Mouse (Mus musculus) embryonic facial prominence, embryonic 14.5 days (tissue): ENCODE results near the gene Tyrp1. TPM values are rescaled to one million over a fixed set of nuclear protein-coding genes. Genes with fewer than 3 reads are reported as not detected.
A peak's percentile ranks its signal among the peaks of the same experiment; 100 is the strongest.

ENCODE experiments used
- ATAC-seq: fragments of 200-750 bp; cut with Nextera tagmentation; 2 replicates; pipeline ENCODE4 v1.8.0; 2017; ENCODE audit warnings: low read depth, moderate number of reproducible peaks, moderate TSS enrichment
- DNase-seq: peaks from one replicate; pipeline ENCODE4 v3.0.0-alpha.2; 2015; ENCODE audit warnings: low spot score
- H3K27ac ChIP-seq: fragments of 300-500 bp; sonication (generic); replicated peaks from 2 replicates; pipeline ENCODE4 v1.5.1; 2014; ENCODE audit warnings: low read depth, mild to moderate bottlenecking, low read length, moderate library complexity
- H3K27me3 ChIP-seq: fragments of 300-500 bp; sonication (generic); replicated peaks from 2 replicates; pipeline ENCODE4 v1.6.1; 2014; ENCODE audit warnings: low read length; ENCODE audit not compliant: control insufficient read depth, insufficient read depth
- H3K36me3 ChIP-seq: fragments of 300-500 bp; sonication (generic); 2 replicates; pipeline ENCODE4 v1.6.1; 2014; ENCODE audit warnings: low read length, mixed read lengths; ENCODE audit not compliant: control insufficient read depth, insufficient read depth
- H3K4me1 ChIP-seq: fragments of 300-500 bp; sonication (generic); 2 replicates; pipeline ENCODE4 v1.6.1; 2014; ENCODE audit warnings: antibody characterized with exemption, low read length; ENCODE audit not compliant: control insufficient read depth, insufficient read depth
- H3K4me2 ChIP-seq: fragments of 300-500 bp; sonication (generic); 2 replicates; pipeline ENCODE4 v1.6.1; 2014; ENCODE audit warnings: low read depth, mild to moderate bottlenecking, low read length, moderate library complexity, mixed read lengths
- H3K4me3 ChIP-seq: fragments of 300-500 bp; sonication (generic); 2 replicates; pipeline ENCODE4 v1.5.1; 2014; ENCODE audit warnings: low read depth, mild to moderate bottlenecking, low read length
- H3K9ac ChIP-seq: fragments of 300-500 bp; sonication (generic); 2 replicates; pipeline ENCODE4 v1.6.1; 2014; ENCODE audit warnings: low read depth, mild to moderate bottlenecking, low read length, moderate library complexity, mixed read lengths
- H3K9me3 ChIP-seq: fragments of 300-500 bp; sonication (generic); 2 replicates; pipeline ENCODE4 v1.6.1; 2016; ENCODE audit warnings: low read length; ENCODE audit not compliant: control insufficient read depth
- whole genome bisulfite sequencing: fragments of 180-500 bp; shearing (Covaris S2); extraction: QIAGEN DNeasy Blood & Tissue Kit; methylation state at CpG from one replicate; pipeline ENCODE4 v1.1.7; 2014; 5-methylcytosine and 5-hydroxymethylcytosine counted together
- polyA plus RNA-seq: library from polyadenylated mRNA; unstranded; fragments of >200 nt; fragmentation: Nextera tagmentation; extraction: Ambion mirVana; gene quantifications from 2 replicates; pipeline ENCODE4 v1.2.1, GENCODE M21; 2014

Gene Tyrp1
- polyA plus RNA-seq, 1 experiment from 2014 or later, result 1.9 TPM

- ATAC-seq (no peak; the same call in 1 of the 2 replicates), DNase-seq (no peak)
- Histone ChIP-seq H3K9me3 (no peaks in the 10 kb centered on the region), H3K4me3 (no peak overlapping the region), H3K36me3 (no peaks in the 10 kb centered on the region), H3K9ac (no peak overlapping the region), H3K27me3 (no peaks in the 10 kb centered on the region), H3K27ac (no peak overlapping the region), H3K4me1 (no peaks in the 10 kb centered on the region), H3K4me2 (no peak overlapping the region)
- WGBS, result 48% methylated on average over 5 of the region's 5 CpGs
Observed at GRCm38 (mm10) chr4:80874121-80874859, 40.4 kb downstream of the Tyrp1 start.

GRCm38 (mm10) chr4:80875055-80875454 is 41.1 kb downstream of the Tyrp1 start:
- DNase-seq, result peak; percentile 47
- no peak overlapping the region for H3K4me3 ChIP-seq

GRCm38 (mm10) chr4:80881996-80882599 is 48.2 kb downstream of the Tyrp1 start:
- H3K9ac ChIP-seq, result no peak overlapping the region
- no peaks in the 10 kb centered on the region for H3K9me3 ChIP-seq
- H3K27ac ChIP-seq, result no peak overlapping the region
- no peak overlapping the region for H3K4me3 ChIP-seq
- no peaks in the 10 kb centered on the region for H3K27me3 ChIP-seq
- no peaks in the 10 kb centered on the region for H3K36me3 ChIP-seq
- no peak for ATAC-seq
- no peak overlapping the region for H3K4me2 ChIP-seq
- H3K4me1 ChIP-seq, result no peaks in the 10 kb centered on the region
- DNase-seq, result no peak
- WGBS, result 82% methylated on average over 1 of the region's 1 CpGs

More at GRCm38 (mm10) chr4:80875055-80875454, 41.1 kb downstream of the Tyrp1 start:
- H3K27ac ChIP-seq, result no peak overlapping the region
- 67% methylated on average over 4 of the region's 4 CpGs for WGBS
- H3K9me3 ChIP-seq, result no peaks in the 10 kb centered on the region
- H3K36me3 ChIP-seq, result no peaks in the 10 kb centered on the region
- H3K27me3 ChIP-seq, result no peaks in the 10 kb centered on the region
- no peak overlapping the region for H3K9ac ChIP-seq
- no peak overlapping the region for H3K4me2 ChIP-seq
- H3K4me1 ChIP-seq, result no peaks in the 10 kb centered on the region
- ATAC-seq, result no peak

DNA sequence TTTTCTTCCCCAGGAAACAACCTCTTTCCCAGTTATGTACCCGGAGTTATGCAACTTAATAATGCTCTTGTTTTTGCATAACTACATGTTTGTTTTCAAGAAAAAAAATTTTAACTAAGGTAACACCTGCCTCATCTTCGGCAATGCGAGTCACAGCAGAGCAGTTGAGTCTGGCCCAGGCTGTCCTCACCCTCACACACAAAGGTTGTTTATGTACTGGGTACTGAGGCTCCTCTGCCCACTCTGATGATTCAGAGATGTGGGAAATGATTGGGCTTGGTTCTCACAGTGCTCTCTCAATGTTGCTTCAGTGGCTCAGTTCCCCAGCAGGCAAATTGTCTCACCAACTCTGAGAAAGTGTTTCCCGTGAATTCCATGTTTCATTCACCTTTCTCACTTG is 52.7 kb downstream of the Tyrp1 start:
- Histone ChIP-seq H3K4me1 (no peaks in the 10 kb centered on the region), H3K9me3 (no peaks in the 10 kb centered on the region), H3K4me3 (no peak overlapping the region), H3K9ac (no peak overlapping the region), H3K36me3 (no peaks in the 10 kb centered on the region), H3K27me3 (no peaks in the 10 kb centered on the region), H3K27ac (no peak overlapping the region), H3K4me2 (no peak overlapping the region)
- ATAC-seq, result no peak
- WGBS, result 65% methylated on average over 4 of the region's 4 CpGs
- DNase-seq, result no peak

DNA sequence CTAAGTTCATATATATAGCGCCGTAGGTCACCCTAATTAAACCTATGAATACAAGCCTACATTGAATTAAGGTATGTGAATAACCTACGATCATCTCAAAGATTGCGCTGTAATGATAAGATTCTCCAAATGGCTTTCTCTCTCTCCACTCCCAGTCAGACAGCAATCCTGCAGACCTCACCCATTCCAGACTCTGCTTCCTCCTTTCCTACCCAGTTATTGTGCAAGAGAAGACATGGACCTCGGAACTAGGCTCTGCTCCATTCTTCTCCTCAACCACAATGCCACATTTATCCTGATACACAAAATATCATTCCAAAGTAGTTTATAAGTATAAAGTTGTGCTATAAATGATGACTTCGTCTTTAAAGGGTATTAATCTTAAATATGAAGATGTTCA is 57.1 kb downstream of the Tyrp1 start:
- no peak overlapping the region for H3K9ac ChIP-seq
- no peak for DNase-seq
- H3K27ac ChIP-seq, result no peak overlapping the region
- H3K9me3 ChIP-seq, result no peaks in the 10 kb centered on the region
- no peak for ATAC-seq
- no peaks in the 10 kb centered on the region for H3K27me3 ChIP-seq
- WGBS, result 94% methylated on average over 6 of the region's 6 CpGs
- H3K36me3 ChIP-seq, result no peaks in the 10 kb centered on the region
- H3K4me1 ChIP-seq, result 0 out of 2 replicates have a peak, but pooled peaks cover 6% of the 10 kb centered on the region
- H3K4me2 ChIP-seq, result no peak overlapping the region
- H3K4me3 ChIP-seq, result no peak overlapping the region

GRCm38 (mm10) chr4:80895278-80895894 is 61.5 kb downstream of the Tyrp1 start:
- 0 out of 2 replicates have a peak, but pooled peaks cover 6% of the 10 kb centered on the region for H3K4me1 ChIP-seq
- ATAC-seq, result peak; percentile 62
- no peaks in the 10 kb centered on the region for H3K36me3 ChIP-seq
- H3K9me3 ChIP-seq, result no peaks in the 10 kb centered on the region
- no peak overlapping the region; the same call in 1 of the 2 replicates for H3K27ac ChIP-seq
- WGBS, result 56% methylated on average over 4 of the region's 4 CpGs
- H3K4me3 ChIP-seq, result no peak overlapping the region
- DNase-seq, result peak; percentile 62
- H3K4me2 ChIP-seq, result no peak overlapping the region
- H3K9ac ChIP-seq, result no peak overlapping the region
- no peaks in the 10 kb centered on the region for H3K27me3 ChIP-seq

Other genes starting within 250 kb of the Tyrp1 start
- gene Lurap1l, start 76.5 kb downstream of the Tyrp1 start, polyA plus RNA-seq, result 14.6 and 14.8 TPM in 2 replicates